Mouse (Mus musculus) megakaryocyte, adult 5-6 weeks (primary cell): ENCODE measurements around the gene Cox8b. TPM values are rescaled to one million over a fixed set of nuclear protein-coding genes. Genes with fewer than 3 reads are reported as not detected.

Experiments used
- ATAC-seq: 2 replicates; pipeline ENCODE4 v1.8.0; 2016; ENCODE audit warnings: mild to moderate bottlenecking, inconsistent platforms; ENCODE audit not compliant: poor library complexity, severe bottlenecking
- total RNA-seq, 2 experiments: library from RNA; stranded (forward) in 1 of 2; stranded (reverse) in 1 of 2; fragments of 153-499, 151-499 nt in 1 of 2; fragments of 221-1000, 200-1000 nt in 1 of 2; gene quantifications; 2 replicates each; pipeline versions ENCODE4 v1.2.3 to v1.2.4; 2015 to 2017

Cox8b gene
- total RNA-seq, 2 experiments from 2014 or later = not detected

DNA sequence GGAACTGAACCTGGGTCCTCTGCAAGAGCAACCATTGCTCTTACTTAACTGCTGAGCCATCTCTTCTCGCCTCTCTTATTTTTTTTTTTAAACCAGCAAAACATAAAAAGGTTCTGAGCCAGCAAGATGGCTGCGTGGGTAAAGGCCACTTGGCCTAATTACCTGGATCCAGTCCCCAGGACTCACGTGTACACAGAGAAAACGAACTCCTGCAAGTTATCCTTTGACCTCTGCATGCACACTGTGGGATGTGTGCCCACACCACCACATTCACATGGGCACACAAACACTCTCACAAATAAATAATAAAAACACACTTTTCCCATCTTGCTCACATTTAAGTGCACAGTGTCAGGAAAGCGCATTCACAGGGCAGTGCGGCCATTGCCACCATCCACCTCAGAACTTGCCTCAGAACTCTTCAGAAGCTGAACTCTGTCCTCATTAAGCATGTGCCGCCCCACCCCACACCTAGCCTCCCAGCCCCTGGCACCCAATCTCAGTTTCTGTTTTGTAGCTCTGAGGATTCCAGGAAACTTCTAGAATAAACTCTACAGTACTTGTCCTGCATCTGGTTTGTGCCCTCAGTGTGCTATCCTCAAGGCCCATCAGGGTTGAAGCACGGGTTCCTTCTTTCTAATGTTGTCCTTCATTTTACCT is 13.9 kb upstream of the Cox8b start:
- no peak for ATAC-seq

DNA sequence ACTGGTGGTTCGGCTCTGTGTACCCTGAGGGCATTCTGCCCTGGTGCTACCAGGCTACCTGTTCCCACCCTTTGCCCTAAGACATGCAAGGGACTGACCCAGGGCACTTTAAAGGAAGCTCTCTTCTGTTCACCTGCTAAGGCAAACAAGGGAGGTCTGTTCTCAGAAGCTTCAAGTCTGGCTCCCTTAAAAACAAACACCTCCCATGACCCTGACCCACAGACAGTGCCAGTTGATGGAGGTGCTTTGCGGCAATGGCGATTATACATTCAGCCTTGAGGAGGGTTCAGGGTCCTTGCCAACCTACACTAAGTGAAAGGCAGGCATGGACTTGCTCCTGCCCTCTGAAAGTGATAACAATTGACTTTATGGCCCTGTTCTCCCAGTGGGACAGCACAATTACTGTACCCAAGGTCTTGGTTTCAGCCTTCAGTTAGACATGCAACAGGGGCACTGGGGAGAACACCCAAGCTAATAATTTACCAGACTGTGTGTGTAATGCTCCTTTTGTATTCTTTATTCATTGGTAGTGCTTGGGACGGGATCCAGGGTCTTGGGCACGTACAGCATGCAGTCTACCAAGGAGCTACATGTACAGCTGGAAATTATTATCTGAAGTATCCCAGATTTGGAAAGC is 12.7 kb upstream of the Cox8b start:
- no peak for ATAC-seq

DNA sequence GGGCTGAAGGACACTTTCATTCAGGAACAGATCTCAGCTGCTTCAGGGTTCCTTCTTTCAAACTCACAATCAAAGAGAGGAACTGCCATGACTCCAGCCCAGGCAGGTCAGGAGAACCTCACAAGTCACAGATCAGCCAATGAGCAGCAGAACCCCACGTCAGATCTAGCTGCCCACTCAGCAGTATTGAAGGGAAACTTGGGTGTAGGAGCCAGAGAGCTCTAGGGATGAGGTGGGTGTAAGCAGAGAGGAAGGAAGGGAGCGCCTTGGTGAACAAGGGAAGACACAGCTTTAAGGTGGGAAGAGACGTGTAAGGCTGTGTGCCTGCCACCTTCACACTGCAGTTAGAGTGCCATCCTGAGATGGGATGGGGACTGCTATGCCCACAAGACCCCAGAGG is 12.0 kb upstream of the Cox8b start:
- ATAC-seq = no peak

DNA sequence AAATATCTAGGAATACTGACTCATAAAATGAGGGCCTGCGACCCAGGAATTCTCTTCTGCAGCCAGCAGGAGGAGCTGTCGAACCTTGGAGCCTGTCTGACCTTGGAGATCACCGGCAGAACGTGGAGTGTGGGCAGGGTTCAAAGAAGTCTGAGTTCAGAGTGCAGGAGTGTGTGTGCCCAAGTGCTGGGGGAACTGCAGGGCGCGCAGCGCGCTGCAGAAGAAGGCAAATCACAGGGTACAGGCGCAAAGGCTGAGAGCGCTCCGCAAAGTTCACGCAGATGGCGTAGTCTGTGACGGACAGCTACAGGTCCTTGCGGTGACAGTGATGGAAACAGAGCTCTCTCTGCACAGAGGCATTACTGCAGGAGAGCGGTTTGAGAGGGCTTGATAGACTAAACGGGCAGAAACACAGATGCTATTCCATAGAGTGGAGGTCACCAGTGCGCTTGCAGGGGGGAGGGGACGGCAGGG is 8.4 kb upstream of the Cox8b start:
- ATAC-seq = peak; percentile 95

DNA sequence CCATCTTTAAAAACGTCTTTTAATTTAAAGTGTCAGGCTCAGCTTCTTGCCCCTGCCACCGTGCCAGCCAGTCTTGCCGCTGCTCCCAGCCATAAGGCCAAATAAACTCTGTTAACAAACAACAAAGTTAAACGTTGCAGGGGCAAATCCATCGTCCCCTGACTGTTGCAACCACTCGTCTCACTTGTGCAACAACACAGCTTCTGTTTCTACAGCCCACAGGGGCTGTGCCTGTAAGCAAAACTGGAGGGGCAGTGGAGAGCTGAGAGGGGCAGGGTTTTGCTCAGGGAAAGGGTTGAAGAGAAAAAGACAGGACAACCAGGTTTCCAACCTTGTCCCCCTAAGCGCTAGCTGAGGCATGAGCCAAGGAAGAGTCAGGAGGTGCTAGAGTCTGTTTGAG is 7.9 kb upstream of the Cox8b start:
- peak; percentile 14 for ATAC-seq

DNA sequence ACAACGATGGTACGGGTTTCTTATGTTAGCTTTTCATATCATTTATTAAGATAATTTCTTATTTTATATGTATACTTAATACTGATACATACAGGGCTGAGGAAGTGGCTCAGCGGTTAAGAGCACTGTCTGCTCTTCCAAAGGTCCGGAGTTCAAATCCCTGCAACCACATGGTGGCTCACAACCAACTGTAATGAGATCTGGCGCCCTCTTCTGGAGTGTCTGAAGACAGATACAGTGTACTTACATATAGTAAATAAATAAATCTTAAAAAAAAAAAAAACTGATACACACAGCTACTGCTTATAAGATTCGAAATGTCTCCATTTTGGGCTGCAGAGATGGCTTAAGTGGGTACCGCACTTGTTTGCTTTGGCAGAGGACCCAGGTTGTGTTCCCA is 7.5 kb upstream of the Cox8b start:
- ATAC-seq = no peak

DNA sequence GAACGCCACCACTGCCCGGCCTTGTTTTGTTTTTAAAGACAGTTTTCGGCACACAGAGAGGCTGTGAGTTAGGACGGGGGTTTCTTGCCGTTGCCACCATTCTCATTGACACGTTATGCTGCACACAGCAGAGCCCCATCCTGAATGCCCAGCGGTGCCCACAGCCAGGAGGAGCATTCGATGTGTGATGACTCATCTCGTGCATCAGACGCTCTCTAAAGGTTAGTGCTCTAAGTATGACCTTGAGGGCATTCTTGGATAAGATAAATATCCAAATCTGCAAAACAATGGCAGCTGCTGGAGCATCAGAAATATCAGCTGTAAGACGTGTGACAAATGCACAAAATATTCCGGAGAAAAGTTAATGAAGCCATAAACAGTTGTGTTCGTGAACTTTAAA is 6.9 kb upstream of the Cox8b start:
- no peak for ATAC-seq

DNA sequence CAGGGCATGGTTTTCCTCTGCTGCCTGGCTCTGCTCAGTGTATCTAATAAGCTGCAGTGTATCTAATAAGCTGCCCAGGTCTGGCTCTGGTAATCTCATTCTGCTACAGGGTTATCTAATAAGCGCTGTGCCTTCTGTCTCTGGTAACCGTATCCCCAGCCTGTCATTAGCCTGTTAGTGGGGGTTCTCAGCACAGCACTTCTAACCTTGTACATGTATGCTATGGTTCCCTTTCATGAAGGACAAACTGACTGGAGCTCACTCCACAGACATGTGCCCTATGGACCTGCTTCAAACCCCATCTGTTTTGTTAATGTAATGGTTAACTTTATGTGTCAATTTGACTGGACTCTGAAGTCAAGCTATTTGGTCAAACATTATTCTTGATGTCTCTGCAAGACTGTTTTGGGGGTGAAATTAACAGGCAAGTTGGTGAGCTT is 5.4 kb upstream of the Cox8b start:
- ATAC-seq = no peak

DNA sequence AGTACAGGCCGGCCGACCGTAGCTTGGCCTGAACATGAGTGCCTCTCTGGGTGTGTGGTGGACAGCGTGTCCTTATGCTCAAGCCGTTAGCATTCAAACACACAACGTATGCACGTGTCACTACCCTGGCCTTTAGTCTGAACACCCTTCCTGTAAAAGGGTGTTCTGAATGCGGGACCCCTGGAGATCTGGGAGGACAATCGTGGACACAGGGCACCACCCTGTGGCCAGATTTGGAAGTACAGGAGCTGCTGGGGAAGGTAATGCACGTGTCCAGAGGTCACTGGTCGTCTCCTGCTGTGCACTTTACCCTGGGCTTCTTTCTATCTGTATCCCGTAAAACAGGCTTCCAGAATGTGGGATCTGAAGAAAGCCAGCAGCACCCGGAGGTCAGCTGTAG is 3.0 kb upstream of the Cox8b start:
- ATAC-seq = peak; percentile 89

DNA sequence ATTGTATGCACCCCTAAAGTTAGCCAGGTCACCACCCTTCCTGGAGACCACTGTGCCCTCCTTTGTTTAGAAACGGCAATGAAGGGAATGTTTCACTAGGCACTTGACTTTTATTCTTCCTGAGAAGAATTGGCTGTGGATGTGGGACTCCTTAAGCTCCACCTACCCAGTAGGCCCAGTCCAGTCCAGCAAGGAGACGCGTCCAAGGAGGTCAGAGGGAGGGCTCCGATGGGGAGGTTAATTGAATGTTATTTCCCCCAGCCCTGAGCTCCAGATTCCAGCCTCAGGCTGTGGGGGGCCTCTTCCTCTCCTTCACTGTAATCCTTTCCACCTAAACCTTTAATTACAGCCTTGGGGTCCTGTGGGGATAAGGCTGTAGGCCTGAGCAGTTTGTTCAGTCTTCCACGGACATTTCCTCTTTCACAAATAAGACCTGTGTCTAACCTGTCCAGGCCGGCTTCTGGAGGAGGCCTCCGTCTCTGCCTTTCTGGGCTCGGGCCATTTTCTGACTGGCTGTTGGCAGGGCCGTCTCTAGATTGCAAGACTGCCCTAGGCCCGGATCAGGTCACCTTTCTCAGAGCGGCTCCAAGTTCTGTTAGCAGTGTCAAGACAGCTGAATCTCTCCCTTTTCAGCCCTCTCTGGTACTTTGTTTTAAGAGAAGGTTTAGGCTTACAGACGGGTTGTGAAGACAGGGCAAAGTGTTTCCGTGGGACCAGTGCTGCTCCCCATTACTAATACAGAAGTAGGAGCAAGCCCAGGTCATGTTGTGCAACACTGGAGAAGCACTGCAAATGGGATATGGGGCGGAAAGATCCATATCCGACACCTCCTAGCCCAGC is 2.0 kb upstream of the Cox8b start:
- no peak for ATAC-seq

DNA sequence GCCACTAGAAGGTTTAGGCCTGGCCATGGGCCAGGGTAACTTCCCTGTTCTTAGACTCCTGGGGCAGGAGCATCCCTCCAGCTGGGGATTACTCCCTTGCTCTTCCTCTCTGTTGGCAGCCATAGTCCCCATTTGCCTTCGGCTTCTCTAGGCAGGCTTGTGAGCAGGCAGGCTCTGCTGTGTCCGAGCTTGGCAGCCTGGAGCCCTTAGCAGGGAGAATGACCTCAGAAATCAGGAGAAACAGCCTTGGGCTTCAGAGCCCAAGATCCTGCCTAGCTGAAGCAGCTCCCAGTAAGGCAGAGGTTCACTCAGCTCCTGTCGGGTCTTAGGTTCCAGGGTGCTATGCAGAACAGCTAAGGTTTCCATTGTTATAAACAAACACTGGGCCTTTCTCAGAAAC is 1.1 kb downstream of the Cox8b start:
- no peak for ATAC-seq

DNA sequence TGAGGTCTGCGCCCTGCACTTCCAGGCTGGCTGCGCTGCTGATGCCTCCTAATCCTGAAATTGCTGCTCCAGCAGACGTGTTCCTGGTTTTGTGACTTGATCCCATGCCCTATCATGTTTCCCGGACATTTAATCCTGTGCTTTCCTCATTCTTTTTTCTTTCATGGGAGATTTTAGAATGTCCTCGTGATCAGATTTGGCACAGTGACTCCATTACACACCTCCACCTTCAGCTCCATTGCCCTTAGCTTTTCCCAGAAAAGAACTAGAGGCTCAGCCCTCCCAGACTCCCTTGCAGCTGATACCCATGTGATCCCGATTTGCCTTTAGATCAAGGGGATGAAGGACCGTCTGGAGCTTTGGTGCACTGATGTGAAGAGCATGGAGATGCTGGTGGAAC is 2.4 kb downstream of the Cox8b start:
- no peak for ATAC-seq

DNA sequence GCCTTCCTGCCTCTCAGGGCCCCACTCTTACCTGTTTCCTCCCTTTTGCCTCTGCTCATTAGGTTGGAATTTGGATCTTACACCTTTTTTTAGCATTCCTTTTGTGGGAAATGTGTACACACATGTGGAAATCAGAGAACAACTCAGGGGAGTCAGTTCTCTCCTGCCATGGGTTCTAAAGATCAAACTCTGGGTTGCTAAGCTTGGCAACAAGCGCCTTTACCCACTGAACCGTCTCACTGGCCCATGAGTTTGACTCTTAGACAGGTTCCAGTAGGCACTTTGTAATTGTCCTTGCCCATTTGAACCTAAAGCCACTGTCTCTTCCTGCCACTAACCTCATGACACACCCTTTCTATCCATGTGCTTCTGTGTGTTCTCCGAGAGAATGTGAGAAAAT is 5.6 kb downstream of the Cox8b start:
- ATAC-seq = no peak

DNA sequence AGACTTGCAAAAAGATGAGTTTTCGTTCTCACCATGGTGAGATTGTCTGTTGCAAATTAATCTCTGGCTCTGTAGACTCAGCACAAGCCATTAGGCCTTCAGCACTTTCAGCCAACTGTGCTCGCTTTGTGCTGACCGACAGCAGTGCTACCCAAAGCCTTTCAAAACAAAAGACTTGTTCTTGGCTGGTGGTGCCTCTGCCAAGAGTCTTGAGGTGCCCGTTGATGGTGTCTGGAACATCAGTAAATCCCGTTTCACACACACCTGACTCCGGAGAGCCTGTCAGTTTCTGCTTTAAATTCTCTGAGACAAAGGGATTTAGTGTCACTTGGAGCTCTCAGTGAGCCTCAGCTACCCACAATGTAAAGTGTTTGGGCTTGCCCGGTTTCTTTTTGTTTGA is 6.2 kb downstream of the Cox8b start:
- ATAC-seq = no peak

DNA sequence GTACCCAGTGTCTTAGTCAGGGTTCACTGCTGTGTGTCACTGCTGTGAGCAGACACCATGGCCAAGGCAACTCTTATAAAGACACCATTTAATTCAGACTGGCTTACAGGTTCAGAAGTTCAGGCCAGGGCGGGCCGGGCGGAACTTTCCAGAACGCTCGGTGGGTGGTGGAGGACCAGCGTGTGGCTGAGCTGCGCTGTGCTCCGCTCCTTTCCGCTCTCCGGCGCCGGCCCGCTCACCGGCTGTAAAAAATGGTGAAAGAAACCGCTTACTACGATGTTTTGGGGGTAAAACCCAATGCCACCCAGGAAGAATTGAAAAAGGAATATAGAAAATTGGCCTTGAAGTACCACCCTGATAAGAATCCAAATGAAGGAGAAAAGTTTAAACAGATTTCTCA is 9.6 kb downstream of the Cox8b start:
- ATAC-seq = peak; percentile 63; the same call in 1 of the 2 replicates

DNA sequence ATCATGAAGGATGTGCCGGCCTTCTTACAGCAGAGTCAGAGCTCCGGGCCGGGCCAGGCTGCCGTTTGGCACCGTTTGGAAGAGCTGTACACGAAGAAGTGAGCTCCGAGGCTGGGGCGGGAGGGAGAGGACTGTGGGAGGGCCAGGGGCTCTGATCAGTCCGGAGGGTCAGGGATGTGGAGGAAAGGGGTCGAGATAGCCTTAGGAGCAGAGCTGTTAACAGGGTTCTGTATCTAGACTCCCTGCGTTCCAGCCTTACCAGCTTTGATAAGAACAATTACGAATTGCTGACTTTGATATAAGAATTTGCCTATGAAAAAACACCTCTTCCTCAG is 17.8 kb downstream of the Cox8b start:
- ATAC-seq = no peak

DNA sequence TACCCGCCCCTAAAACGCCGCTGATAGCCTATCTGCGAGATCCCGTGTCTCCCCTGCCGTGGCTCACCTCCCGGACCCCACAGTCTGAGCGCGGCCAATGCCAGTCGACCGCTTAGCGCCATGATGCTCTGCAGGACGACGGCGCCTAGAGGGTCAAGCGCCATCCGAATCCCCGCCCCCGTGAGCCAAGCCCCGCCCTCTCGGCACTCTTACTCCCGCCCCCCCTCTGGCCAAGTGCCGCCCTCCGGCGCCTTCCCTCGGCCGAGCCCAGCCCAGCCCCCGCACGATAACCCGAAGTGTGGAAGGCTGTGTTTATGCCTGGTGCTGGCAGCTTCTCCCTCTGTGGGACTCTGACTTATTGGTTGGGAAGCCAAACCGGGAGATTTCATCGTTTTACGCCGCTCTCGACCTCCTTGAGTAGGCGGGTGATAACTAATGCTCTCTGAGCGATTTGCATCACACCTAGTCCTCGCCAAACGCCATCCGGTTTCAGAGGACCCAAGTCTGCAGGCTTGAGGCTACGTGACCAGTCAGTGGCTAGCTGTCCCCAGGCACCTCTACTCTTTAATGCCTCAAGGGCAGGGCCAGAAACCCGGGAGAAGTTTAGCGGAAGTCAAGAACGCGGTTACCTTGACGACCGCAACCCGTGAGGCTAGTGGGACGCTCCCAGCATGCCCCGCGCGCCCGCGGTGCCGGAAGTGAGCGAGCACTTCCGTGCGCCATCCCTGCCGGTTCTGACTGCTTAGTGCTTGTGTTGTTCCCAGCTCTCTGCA is 18.4 kb downstream of the Cox8b start, which contains the start of the genes Psmd13 and Sirt3:
Psmd13 (plus strand) TSS at position 273 of the 773 bp plus-strand sequence.
Sirt3 (minus strand) TSS at position 614 of the 773 bp plus-strand sequence.
- ATAC-seq = peak; percentile 90

DNA sequence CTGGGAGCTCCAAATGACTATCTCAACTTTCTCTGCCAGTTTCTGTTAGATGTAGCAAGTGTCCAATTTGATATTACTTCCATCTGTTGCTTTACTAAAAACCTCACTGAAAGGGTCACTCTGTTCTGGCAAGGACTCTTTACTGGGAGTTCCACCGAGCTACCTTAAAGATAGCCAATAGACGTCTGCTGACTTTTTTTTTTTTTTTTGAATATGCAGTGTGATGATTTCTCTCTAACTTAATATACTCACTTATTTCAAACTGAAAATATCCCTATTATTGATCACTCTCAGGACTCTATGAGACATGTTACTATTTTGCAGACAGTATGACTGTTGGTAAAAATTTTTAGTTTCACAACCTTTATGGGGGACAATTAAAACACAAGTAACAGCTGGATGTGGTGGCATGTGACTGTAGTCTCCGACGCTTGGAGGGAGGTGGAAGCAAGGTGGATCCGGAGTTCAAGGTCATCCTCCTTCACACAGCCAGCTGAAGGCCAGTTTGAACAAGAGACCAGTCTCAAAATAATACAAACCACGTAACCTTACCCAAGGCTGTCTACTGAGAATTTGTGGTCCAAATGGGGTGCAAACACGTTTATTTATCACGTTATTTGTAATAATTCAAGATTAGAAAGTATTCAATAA is 19.3 kb downstream of the Cox8b start:
- no peak for ATAC-seq

DNA sequence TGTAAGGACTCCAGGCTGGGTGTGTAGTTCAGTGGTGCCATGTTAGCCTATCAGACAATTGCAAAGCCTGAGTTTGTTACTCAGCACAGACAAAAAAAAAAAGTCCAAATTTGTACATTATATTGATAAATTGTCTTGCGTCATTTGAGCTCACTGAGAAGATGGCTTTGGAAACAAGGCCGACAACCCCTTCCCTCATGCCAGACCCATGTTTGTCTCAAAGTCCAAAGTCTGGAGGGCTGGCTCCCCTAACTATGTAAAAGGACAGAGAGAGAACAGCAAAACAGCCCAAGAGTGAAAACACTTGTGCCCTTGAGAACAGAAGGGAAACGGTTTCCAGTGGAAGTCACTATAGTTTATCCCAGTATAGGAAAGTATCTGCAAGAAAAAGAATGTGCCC is 19.8 kb downstream of the Cox8b start:
- no peak for ATAC-seq

DNA sequence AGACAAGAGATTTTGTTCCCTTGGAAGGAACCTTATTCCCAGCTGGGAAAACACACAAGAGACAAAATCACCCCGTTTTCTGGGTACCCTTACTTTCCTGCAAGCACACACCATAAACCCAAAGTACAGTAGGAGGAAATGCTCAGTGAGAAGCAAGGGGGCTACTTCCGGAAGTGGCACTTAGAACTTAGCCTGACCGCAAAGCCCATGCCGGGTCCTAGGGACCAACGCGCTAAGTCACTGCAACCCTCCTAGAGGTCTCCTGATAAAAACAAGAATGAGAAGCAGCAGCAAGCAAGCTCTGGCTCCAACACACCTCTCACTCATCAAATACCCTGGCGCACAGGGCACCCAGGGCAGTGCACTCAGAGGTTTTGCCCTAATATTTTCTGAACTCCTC is 20.9 kb downstream of the Cox8b start:
- ATAC-seq = peak; percentile 16; the same call in 1 of the 2 replicates
